Mouse (Mus musculus) midbrain, embryonic 12.5 days (tissue): ENCODE results near the gene Fam169b. TPM values are rescaled to one million over a fixed set of nuclear protein-coding genes. Genes with fewer than 3 reads are reported as not detected.

Source experiments
- ATAC-seq: fragments of 200-750 bp; cut with Nextera tagmentation; 2 replicates; pipeline ENCODE4 v1.8.0; 2017; ENCODE audit warnings: low read depth, moderate TSS enrichment, moderate library complexity; ENCODE audit not compliant: low FRiP score
- H3K27ac ChIP-seq: fragments of 300-500 bp; sonication (generic); replicated peaks from 2 replicates; pipeline ENCODE4 v1.5.1; 2016; ENCODE audit warnings: mild to moderate bottlenecking
- H3K27me3 ChIP-seq: fragments of 300-500 bp; sonication (generic); 2 replicates; pipeline ENCODE4 v1.6.1; 2016; ENCODE audit warnings: mild to moderate bottlenecking
- H3K36me3 ChIP-seq: fragments of 300-500 bp; sonication (generic); 2 replicates; pipeline ENCODE4 v1.6.1; 2016
- H3K4me1 ChIP-seq: fragments of 300-500 bp; sonication (generic); 2 replicates; pipeline ENCODE4 v1.6.1; 2016
- H3K4me2 ChIP-seq: fragments of 300-500 bp; sonication (generic); replicated peaks from 2 replicates; pipeline ENCODE4 v1.6.1; 2016; ENCODE audit warnings: mild to moderate bottlenecking, moderate library complexity
- H3K4me3 ChIP-seq: fragments of 300-500 bp; sonication (generic); 2 replicates; pipeline ENCODE4 v1.5.1; 2016; ENCODE audit warnings: mild to moderate bottlenecking
- H3K9ac ChIP-seq: fragments of 300-500 bp; sonication (generic); replicated peaks from 2 replicates; pipeline ENCODE4 v1.6.1; 2016; ENCODE audit warnings: mild to moderate bottlenecking, moderate library complexity
- H3K9me3 ChIP-seq: fragments of 300-500 bp; sonication (generic); 2 replicates; pipeline ENCODE4 v1.6.1; 2016; ENCODE audit warnings: mild to moderate bottlenecking
- WGBS: fragments of 180-500 bp; shearing (Covaris S2); methylation state at CpG from one replicate; pipeline ENCODE4 v1.1.7; 2016; 5-methylcytosine and 5-hydroxymethylcytosine counted together
- polyA plus RNA-seq: library from polyadenylated mRNA; unstranded; fragments of >200 nt; fragmentation: Nextera tagmentation; extraction: Ambion mirVana; gene quantifications from 2 replicates; pipeline ENCODE4 v1.2.1, GENCODE M21; 2016

The Fam169b gene
- polyA plus RNA-seq, 1 experiment from 2014 or later = 0.17 TPM

DNA sequence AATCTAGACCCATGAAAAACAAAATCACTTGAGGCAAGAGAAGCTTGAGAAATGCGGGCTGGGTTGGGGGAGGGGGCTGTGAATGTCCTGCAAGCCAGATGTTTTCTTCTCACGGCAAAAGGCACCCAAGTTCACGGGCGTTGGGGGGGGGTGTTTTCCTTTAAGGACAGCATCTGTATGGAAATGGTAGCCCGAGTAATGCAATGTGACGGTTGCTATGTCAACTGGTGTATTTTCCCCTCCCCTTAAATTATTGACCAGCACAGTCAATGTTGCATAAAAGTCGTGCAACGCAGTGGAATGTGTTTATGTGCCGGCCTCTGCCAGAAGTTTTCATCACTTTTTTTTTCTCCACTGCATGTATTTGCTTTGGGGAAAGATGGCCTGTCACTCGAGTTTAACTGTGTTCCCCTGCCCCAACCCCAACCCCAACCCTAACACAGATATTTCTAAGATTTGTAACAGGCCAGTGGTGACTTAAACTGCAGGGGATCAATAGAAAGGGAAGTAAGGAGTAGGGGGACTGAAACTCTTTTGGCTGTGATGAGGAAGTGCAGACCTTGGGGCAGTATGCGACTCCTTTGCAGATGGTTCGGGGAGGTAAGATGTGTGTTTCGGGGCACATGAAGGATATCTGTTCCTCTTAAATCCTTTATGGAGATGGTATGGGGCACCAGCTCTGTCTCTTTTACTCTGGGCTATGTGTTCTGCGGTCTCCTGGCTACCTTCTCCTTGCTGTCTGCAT, 39.6 kb downstream of the Fam169b start:
- Histone ChIP-seq H3K9ac (no peak overlapping the region), H3K36me3 (no peaks in the 10 kb centered on the region), H3K4me1 (no peaks in the 10 kb centered on the region), H3K9me3 (no peaks in the 10 kb centered on the region), H3K27me3 (no peaks in the 10 kb centered on the region), H3K4me2 (no peak overlapping the region), H3K4me3 (no peak overlapping the region), H3K27ac (no peak overlapping the region)
- 72% methylated on average over 14 of the region's 14 CpGs for WGBS
- no peak for ATAC-seq

DNA sequence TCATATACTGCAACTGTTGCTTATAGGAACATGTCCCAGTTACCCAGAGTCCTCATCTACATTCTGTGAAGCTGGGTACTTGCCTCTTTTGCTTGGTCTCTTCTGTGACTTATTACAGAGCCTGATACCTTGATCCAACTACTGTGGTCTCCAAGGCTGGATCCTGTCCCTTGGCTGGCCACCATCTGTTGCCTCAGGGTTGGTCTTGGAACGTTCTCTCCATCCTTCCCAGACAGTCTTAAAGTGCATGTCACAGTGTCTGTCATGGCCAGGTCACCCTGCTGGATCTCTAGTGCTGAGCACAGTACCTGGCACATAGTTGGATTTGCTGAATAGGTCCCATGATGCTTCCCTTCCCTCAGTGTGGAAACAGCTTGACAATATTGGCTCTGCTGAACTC, 40.6 kb downstream of the Fam169b start:
- 81% methylated on average over 1 of the region's 1 CpGs for WGBS
- no peak for ATAC-seq
- H3K36me3 ChIP-seq = no peaks in the 10 kb centered on the region
- no peaks in the 10 kb centered on the region for H3K9me3 ChIP-seq
- H3K4me3 ChIP-seq = no peak overlapping the region
- no peak overlapping the region for H3K9ac ChIP-seq
- H3K27me3 ChIP-seq = no peaks in the 10 kb centered on the region
- H3K4me1 ChIP-seq = no peaks in the 10 kb centered on the region
- H3K27ac ChIP-seq = no peak overlapping the region
- H3K4me2 ChIP-seq = no peak overlapping the region

- Histone ChIP-seq H3K4me2 (no peak overlapping the region), H3K4me1 (no peaks in the 10 kb centered on the region), H3K4me3 (no peak overlapping the region), H3K27ac (no peak overlapping the region), H3K36me3 (no peaks in the 10 kb centered on the region), H3K27me3 (no peaks in the 10 kb centered on the region), H3K9me3 (no peaks in the 10 kb centered on the region), H3K9ac (no peak overlapping the region)
- WGBS = 73% methylated on average over 4 of the region's 4 CpGs
- no peak for ATAC-seq
Measured at GRCm38 (mm10) chr7:68315068-68315467, 41.4 kb downstream of the Fam169b start.

DNA sequence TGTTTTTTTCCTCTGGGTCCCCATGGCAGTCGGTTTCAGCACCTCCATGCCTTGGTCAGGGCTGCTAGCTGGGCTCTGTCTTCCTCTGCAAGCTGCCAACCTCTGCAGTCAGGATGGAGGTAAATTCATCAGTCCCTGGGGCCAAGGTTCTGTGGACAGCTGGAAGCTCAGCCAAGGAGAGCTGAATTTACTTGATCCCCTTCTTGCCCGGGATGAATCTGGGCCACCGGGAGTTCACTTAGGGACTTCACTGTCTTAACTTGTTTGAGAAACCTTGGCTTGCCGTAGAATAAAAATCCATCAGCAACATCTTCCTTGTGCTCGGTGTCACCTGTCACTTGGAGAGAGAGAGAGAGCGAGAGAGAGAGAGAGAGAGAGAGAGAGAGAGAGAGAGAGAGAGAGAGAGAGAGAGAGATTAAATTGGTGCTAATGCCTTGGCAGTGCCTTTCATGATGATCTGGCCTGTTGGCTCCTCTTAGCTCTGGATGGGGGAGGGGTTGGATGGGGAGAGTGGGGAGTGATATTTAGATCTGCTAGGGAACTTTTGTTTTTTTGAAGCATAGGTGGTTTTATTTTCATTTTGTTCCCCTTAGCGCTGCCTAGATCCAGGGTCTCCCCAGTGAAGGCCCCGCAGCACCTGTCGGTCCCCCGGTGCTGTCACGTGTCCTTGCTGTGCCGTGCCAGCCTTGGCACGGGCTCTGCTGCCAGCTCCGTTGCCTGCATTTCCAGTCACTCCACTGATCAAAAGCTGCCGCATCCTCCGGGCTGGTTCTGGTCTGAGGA, 44.6 kb downstream of the Fam169b start:
- no peaks in the 10 kb centered on the region for H3K36me3 ChIP-seq
- H3K9ac ChIP-seq = no peak overlapping the region
- WGBS = 89% methylated on average over 16 of the region's 16 CpGs
- no peak for ATAC-seq
- H3K27ac ChIP-seq = no peak overlapping the region
- no peak overlapping the region for H3K4me2 ChIP-seq
- no peaks in the 10 kb centered on the region for H3K9me3 ChIP-seq
- H3K4me1 ChIP-seq = no peaks in the 10 kb centered on the region
- H3K4me3 ChIP-seq = no peak overlapping the region
- no peaks in the 10 kb centered on the region for H3K27me3 ChIP-seq

- WGBS = 70% methylated on average over 6 of the region's 6 CpGs
- no peak overlapping the region for H3K4me2 ChIP-seq
- no peak overlapping the region for H3K4me3 ChIP-seq
- H3K9me3 ChIP-seq = no peaks in the 10 kb centered on the region
- H3K27me3 ChIP-seq = no peaks in the 10 kb centered on the region
- H3K4me1 ChIP-seq = no peaks in the 10 kb centered on the region
- no peak for ATAC-seq
- no peak overlapping the region for H3K9ac ChIP-seq
- H3K36me3 ChIP-seq = no peaks in the 10 kb centered on the region
- no peak overlapping the region for H3K27ac ChIP-seq
Measured at GRCm38 (mm10) chr7:68318979-68319378, 45.3 kb downstream of the Fam169b start.

DNA sequence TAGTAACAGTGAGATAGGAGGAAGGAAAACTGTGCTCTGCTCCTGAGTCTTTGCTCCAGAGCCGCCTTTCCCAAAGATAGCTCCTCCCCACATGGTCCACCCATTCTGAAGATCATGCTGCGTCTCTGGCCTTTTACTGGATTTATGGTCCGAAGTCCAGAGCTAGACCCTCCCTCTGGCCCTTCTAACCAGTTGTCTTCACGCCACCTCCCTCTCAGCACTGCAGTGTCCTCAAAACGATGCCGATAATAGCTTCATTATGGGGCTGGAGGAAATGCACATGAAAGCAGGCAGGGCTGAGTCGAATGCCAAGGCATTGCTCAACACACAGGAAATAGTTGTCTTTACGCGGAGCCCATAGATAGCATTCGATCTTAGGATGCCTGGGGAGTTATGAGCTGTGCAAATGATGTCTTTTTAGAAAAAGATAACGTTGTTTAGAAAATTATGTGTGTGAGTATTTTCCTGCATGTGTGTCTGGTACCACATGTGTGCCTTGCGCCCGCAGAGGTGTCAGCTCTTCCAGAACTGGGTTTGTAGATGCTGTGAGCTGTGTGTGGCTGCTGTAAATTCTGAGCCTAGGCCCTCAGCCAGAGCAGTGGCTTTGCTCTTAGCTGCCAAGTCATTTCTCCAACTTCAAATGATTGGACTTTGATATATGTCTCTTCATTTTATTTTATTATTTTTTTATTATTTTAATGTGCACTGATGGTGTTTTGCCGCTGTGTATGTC, 46.6 kb downstream of the Fam169b start:
- Histone ChIP-seq H3K4me1 (no peaks in the 10 kb centered on the region), H3K9me3 (no peaks in the 10 kb centered on the region), H3K27ac (no peak overlapping the region), H3K9ac (no peak overlapping the region), H3K36me3 (no peaks in the 10 kb centered on the region), H3K4me3 (no peak overlapping the region), H3K27me3 (no peaks in the 10 kb centered on the region), H3K4me2 (no peak overlapping the region)
- WGBS = 87% methylated on average over 14 of the region's 14 CpGs
- ATAC-seq = no peak

DNA sequence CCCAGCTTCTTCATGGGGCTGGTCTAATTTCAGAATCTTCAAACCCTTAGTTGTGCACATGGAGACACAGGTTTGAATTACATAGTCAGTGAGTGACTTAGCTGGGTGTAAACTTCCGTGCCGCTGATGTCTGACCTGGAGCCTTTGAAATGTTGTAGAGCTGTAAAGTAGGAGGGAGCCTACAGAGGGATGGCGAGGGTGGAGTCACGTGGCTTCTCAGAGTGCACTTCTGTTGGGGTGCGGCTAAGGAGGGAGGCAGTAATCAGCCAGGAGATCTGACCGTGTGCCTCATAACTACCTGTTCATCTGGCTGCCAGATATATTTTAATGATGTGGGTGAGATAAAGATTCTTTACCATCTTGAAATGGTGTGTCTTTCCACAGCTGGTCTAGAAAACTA, 49.4 kb downstream of the Fam169b start:
- H3K36me3 ChIP-seq = no peaks in the 10 kb centered on the region
- 93% methylated on average over 6 of the region's 6 CpGs for WGBS
- H3K4me1 ChIP-seq = no peaks in the 10 kb centered on the region
- H3K9ac ChIP-seq = no peak overlapping the region
- H3K27ac ChIP-seq = no peak overlapping the region
- no peaks in the 10 kb centered on the region for H3K9me3 ChIP-seq
- no peak overlapping the region for H3K4me2 ChIP-seq
- no peak for ATAC-seq
- H3K27me3 ChIP-seq = no peaks in the 10 kb centered on the region
- H3K4me3 ChIP-seq = no peak overlapping the region

- Histone ChIP-seq H3K36me3 (no peaks in the 10 kb centered on the region), H3K9me3 (no peaks in the 10 kb centered on the region), H3K4me2 (no peak overlapping the region), H3K4me3 (no peak overlapping the region), H3K4me1 (no peaks in the 10 kb centered on the region), H3K27ac (no peak overlapping the region), H3K27me3 (no peaks in the 10 kb centered on the region), H3K9ac (no peak overlapping the region)
- WGBS = 90% methylated on average over 7 of the region's 7 CpGs
- ATAC-seq = no peak
Measured at GRCm38 (mm10) chr7:68326190-68326722, 52.6 kb downstream of the Fam169b start.

DNA sequence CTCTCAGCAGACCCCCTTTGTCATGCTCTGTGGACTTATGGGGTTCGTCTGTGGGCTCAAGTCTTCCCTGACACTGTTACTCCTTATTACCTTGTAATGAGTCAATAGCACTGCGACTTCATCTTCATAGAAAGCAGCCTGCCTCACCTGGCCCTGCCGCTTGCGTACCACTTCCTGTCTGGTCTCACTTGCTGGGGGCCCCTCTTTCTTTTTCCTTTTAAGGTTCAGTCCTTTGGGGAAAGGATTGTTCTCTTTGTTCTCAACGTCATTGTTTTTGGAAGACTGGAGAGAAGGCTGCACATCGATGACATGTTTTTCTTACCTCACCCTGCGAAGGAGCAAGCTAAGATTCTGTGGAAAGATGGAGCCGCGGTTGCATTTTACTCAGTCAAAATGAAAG, 55.4 kb downstream of the Fam169b start:
- Histone ChIP-seq H3K4me3 (no peak overlapping the region), H3K4me1 (no peaks in the 10 kb centered on the region)

DNA sequence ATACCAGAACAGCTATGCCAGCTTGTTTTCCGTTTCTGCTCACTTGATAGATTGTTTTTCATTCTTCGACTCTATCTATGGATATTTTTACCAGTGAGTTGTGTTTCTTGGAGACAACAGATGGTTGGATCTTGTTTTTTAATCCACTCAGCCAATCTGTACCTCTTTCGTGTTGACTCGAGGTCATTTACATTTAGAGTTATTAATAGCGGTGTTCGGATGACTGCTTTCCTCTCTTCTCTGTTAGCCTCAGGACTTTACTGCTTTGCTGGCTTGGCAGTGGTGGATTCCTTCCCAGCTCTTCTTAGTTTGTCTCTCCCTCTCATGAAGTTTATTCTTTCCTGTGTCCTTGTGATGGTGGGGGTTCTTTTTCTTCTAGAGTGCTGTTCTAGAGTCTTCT, 59.2 kb downstream of the Fam169b start:
- Histone ChIP-seq H3K36me3 (no peaks in the 10 kb centered on the region), H3K27ac (no peak overlapping the region), H3K27me3 (no peaks in the 10 kb centered on the region), H3K9me3 (no peaks in the 10 kb centered on the region), H3K4me1 (no peaks in the 10 kb centered on the region), H3K4me3 (no peak overlapping the region), H3K4me2 (no peak overlapping the region), H3K9ac (no peak overlapping the region)
- WGBS = 92% methylated on average over 6 of the region's 6 CpGs
- ATAC-seq = no peak

More for the DNA sequence above, 55.4 kb downstream of the Fam169b start:
- no peak overlapping the region for H3K9ac ChIP-seq
- H3K36me3 ChIP-seq = no peaks in the 10 kb centered on the region
- H3K9me3 ChIP-seq = no peaks in the 10 kb centered on the region
- no peak overlapping the region for H3K4me2 ChIP-seq
- no peaks in the 10 kb centered on the region for H3K27me3 ChIP-seq
- no peak overlapping the region for H3K27ac ChIP-seq
- WGBS = 88% methylated on average over 9 of the region's 9 CpGs
- ATAC-seq = no peak

DNA sequence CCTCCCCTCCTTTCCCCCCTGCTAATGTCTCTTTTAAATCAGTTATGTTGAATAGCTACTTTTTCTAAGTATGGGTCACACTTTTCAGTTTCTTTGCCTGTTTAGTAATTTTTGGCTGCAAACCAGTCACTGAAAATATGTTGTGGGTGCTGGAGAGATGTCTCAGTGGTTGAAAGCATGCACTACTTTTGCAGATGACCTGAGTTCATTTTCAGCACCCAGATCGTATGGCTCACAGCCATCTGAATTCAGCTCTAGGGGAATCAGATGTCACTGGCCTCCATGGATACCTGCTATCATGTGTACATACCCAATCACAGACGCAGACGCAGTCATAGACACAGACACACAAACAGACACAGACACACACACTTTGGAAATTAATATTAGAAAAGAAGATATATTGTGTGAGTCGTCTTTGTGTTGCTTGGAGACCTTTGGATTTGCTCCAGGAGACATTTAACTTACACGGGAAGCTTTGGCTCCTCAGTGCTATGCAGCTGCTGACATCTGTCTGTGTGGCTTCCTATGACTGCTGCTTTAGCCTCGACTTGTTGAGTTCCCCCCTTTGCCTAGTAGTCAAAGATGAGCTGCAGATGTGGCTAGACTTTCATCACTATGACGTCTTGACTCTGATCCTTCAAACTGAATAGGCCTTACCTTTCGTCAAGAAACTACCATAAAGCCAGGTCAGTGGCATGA, 63.6 kb downstream of the Fam169b start:
- H3K9me3 ChIP-seq = no peaks in the 10 kb centered on the region
- no peak for ATAC-seq

More for the DNA sequence above, 63.6 kb downstream of the Fam169b start:
- Histone ChIP-seq H3K9ac (no peak overlapping the region), H3K4me2 (no peak overlapping the region), H3K36me3 (no peaks in the 10 kb centered on the region), H3K4me1 (0 out of 2 replicates have a peak, but pooled peaks cover 2% of the 10 kb centered on the region), H3K27ac (no peak overlapping the region), H3K4me3 (no peak overlapping the region), H3K27me3 (no peaks in the 10 kb centered on the region)
- WGBS = 89% methylated on average over 8 of the region's 8 CpGs
